Mouse (Mus musculus): ENCODE measurements around the gene Nfyc. TPM values are rescaled to one million over a fixed set of nuclear protein-coding genes. Genes with fewer than 3 reads are reported as not detected.
A peak's percentile ranks its signal among the peaks of the same experiment; 100 is the strongest.

The Nfyc gene
- polyA plus RNA-seq, 1 experiment from 2014 or later = 135 TPM

DNA sequence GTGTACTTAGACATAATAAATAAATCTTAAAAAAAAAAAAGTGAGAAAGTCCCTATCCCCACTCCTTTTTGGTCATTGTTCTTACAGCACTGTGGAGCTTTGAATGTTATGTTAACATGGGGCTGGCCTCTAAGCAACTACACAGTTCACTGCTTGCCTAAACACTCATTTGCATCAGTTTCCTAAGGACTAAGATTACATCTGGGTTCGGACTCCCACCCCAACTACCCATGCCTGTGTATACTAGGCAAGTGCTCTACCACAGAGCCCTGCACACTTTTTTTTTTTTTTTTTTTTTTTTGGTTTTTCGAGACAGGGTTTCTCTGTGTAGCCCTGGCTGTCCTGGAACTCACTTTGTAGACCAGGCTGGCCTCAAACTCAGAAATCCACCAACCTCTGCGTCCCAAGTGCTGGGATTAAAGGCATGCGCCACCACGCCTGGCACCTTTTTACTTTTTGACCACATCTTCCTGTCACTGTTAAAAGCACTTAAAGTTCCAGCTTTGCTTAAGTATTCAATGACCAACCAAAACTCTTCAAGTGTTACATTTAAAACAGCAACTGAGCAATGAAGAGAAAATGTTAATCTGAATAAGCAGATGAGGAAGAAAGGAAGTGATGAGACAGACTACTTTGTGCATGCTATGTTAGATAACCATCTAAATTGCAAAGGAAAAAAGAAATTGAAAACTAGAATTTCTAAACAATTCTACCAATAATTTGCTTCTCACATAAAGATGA lies 33.2 kb downstream of the Nfyc start:
- Histone ChIP-seq H3K27ac (no peak overlapping the region), H3K4me3 (no peak overlapping the region), H3K4me1 (replicated peaks) (peaks cover 7% of the 10 kb centered on the region; the same call in 1 of the 2 replicates), H3K36me3 (peaks cover 13% of the 10 kb centered on the region), H3K9me3 (no peaks in the 10 kb centered on the region), H3K27me3 (ENCODE audit: insufficient read depth, poor library complexity, severe bottlenecking) (no peaks in the 10 kb centered on the region)
- no peak for DNase-seq (ENCODE audit: low spot score)
- WGBS = 92% methylated on average over 5 of the region's 5 CpGs

DNA sequence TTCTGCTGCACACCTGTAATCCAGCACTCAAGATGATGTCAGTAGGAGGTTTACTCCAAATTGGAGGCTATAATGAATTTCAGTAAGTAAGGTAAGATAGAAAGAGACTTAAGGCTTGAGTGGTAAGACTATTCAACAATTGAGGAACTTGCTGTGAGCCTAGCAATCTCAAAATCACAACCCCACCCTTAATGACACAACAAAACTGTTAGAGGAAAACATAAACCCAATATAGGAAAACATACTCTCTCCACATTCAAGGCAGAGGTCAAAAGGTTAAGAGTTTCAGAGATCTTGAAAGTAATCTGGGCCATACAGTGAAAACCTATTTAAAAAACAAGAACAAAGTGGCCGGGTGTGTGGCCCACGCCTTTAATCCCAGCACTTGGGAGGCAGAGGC lies 34.7 kb downstream of the Nfyc start:
- H3K27me3 ChIP-seq (ENCODE audit: insufficient read depth, poor library complexity, severe bottlenecking) = no peaks in the 10 kb centered on the region
- peaks cover 7% of the 10 kb centered on the region; the same call in 1 of the 2 replicates for H3K4me1 ChIP-seq (replicated peaks)
- no peak overlapping the region for H3K4me3 ChIP-seq
- DNase-seq (ENCODE audit: low spot score) = no peak
- WGBS = 92% methylated on average over 2 of the region's 2 CpGs
- H3K9me3 ChIP-seq = no peaks in the 10 kb centered on the region
- peaks cover 13% of the 10 kb centered on the region for H3K36me3 ChIP-seq
- H3K27ac ChIP-seq = no peak overlapping the region

- WGBS = 94% methylated on average over 1 of the region's 1 CpGs
Observed at GRCm38 (mm10) chr4:120795646-120796045, 35.7 kb downstream of the Nfyc start.

DNA sequence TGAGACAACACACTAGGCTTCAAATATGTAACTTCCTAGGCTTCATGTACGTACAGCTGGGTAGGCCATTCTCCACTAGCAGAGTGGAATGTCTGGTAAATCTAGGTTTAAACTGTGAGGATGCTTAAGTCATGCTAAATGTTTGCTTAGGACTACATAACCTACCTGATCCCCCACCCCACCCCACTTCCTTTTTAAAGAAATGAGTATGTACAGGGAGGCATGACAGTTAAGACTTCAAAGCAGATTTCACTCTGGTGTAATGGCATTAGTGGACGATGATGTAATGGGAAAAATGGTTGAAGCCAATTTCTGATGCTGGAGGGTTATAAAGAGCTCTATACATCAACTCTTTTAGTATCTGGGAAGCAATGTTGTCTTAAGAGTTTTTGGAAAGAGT lies 38.5 kb downstream of the Nfyc start:
- H3K4me1 ChIP-seq (replicated peaks) = peaks cover 3% of the 10 kb centered on the region; the same call in 1 of the 2 replicates
- no peaks in the 10 kb centered on the region for H3K9me3 ChIP-seq
- no peak overlapping the region for H3K27ac ChIP-seq
- H3K4me3 ChIP-seq = no peak overlapping the region
- 91% methylated on average over 2 of the region's 2 CpGs for WGBS
- H3K36me3 ChIP-seq = peaks cover 32% of the 10 kb centered on the region
- no peak for DNase-seq (ENCODE audit: low spot score)
- H3K27me3 ChIP-seq (ENCODE audit: insufficient read depth, poor library complexity, severe bottlenecking) = no peaks in the 10 kb centered on the region

More at GRCm38 (mm10) chr4:120795646-120796045, 35.7 kb downstream of the Nfyc start:
- Histone ChIP-seq H3K27ac (no peak overlapping the region), H3K36me3 (peaks cover 11% of the 10 kb centered on the region), H3K27me3 (ENCODE audit: insufficient read depth, poor library complexity, severe bottlenecking) (no peaks in the 10 kb centered on the region), H3K4me1 (replicated peaks) (peaks cover 7% of the 10 kb centered on the region; the same call in 1 of the 2 replicates), H3K4me3 (no peak overlapping the region), H3K9me3 (no peaks in the 10 kb centered on the region)
- DNase-seq (ENCODE audit: low spot score) = no peak

- WGBS = 93% methylated on average over 4 of the region's 4 CpGs
- Histone ChIP-seq H3K36me3 (peaks cover 61% of the 10 kb centered on the region), H3K27ac (no peak overlapping the region), H3K27me3 (ENCODE audit: insufficient read depth, poor library complexity, severe bottlenecking) (no peaks in the 10 kb centered on the region), H3K9me3 (no peaks in the 10 kb centered on the region), H3K4me1 (replicated peaks) (peaks cover under 1% of the 10 kb centered on the region; the same call in 1 of the 2 replicates), H3K4me3 (no peak overlapping the region)
- DNase-seq (ENCODE audit: low spot score) = no peak
Observed at GRCm38 (mm10) chr4:120790027-120790426, 41.3 kb downstream of the Nfyc start.

- peaks cover 18% of the 10 kb centered on the region for H3K27me3 ChIP-seq (ENCODE audit: insufficient read depth, poor library complexity, severe bottlenecking)
- H3K36me3 ChIP-seq = peaks cover 43% of the 10 kb centered on the region
- H3K9me3 ChIP-seq = no peaks in the 10 kb centered on the region
- no peak for DNase-seq (ENCODE audit: low spot score)
- 51% methylated on average over 5 of the region's 5 CpGs for WGBS
- no peak overlapping the region for H3K4me3 ChIP-seq
- H3K27ac ChIP-seq = no peak overlapping the region
- no peaks in the 10 kb centered on the region for H3K4me1 ChIP-seq (replicated peaks)
Observed at GRCm38 (mm10) chr4:120755801-120756200, 75.6 kb downstream of the Nfyc start.

- Histone ChIP-seq H3K4me1 (replicated peaks) (no peaks in the 10 kb centered on the region), H3K27ac (no peak overlapping the region), H3K27me3 (ENCODE audit: insufficient read depth, poor library complexity, severe bottlenecking) (peaks cover 23% of the 10 kb centered on the region), H3K36me3 (peaks cover 38% of the 10 kb centered on the region), H3K9me3 (no peaks in the 10 kb centered on the region), H3K4me3 (no peak overlapping the region)
- 2% methylated on average over 1 of the region's 1 CpGs for WGBS
- peak; percentile 72 for DNase-seq (ENCODE audit: low spot score)
Observed at GRCm38 (mm10) chr4:120755299-120755698, 76.1 kb downstream of the Nfyc start.

GRCm38 (mm10) chr4:120749601-120750000 lies 81.8 kb downstream of the Nfyc start:
- H3K27ac ChIP-seq = no peak overlapping the region
- no peaks in the 10 kb centered on the region for H3K36me3 ChIP-seq
- DNase-seq (ENCODE audit: low spot score) = no peak
- no peak overlapping the region for H3K4me3 ChIP-seq
- 56% methylated on average over 2 of the region's 2 CpGs for WGBS
- peaks cover 80% of the 10 kb centered on the region for H3K27me3 ChIP-seq (ENCODE audit: insufficient read depth, poor library complexity, severe bottlenecking)
- H3K9me3 ChIP-seq = no peaks in the 10 kb centered on the region
- H3K4me1 ChIP-seq (replicated peaks) = peaks cover 40% of the 10 kb centered on the region

GRCm38 (mm10) chr4:120747941-120748866 lies 83.2 kb downstream of the Nfyc start, which contains the start of gene Kcnq4:
Gene Kcnq4 (minus strand): TSS chr4:120748612.
- H3K36me3 ChIP-seq = no peaks in the 10 kb centered on the region
- peak; percentile 31 for DNase-seq (ENCODE audit: low spot score)
- peaks cover 41% of the 10 kb centered on the region for H3K4me1 ChIP-seq (replicated peaks)
- H3K27me3 ChIP-seq (ENCODE audit: insufficient read depth, poor library complexity, severe bottlenecking) = peaks cover 86% of the 10 kb centered on the region
- H3K27ac ChIP-seq = peak within 1 kb of the TSS; percentile 86
- 1% methylated on average over 42 of the region's 42 CpGs for WGBS
- no peaks in the 10 kb centered on the region for H3K9me3 ChIP-seq
- H3K4me3 ChIP-seq = peak within 1 kb of the TSS; percentile 70

DNA sequence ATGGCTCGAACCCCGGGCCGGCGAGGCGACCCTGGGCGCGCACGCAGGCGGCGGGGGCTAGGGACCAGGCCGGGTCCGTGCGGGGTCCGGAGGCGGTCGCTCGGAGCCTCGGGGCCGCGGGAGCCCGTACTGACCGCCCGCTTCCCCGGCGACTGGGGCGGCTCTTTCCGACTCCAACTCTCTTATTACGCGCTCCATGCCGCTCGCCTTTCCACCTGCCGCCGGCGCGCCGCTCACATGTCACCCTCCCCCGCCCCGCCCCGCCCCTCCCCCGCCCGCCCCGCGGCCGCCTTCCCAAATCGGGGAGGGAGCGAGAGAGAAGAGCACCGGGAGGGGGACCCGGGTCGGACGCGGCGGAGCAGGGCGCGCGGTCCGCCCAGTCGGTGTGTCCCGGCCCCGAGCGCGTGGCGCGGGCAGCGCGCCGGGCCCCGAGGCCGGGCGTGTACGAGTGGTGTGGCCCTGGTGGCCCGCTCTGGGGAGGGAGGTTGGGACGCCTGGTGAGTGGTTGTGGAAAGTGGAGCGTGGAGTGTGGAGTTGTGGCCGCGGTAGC lies 84.1 kb downstream of the Nfyc start:
- Histone ChIP-seq H3K27me3 (ENCODE audit: insufficient read depth, poor library complexity, severe bottlenecking) (peaks cover 91% of the 10 kb centered on the region), H3K36me3 (no peaks in the 10 kb centered on the region), H3K4me1 (replicated peaks) (peaks cover 45% of the 10 kb centered on the region), H3K9me3 (no peaks in the 10 kb centered on the region), H3K27ac (peak overlapping the region; percentile 86), H3K4me3 (peak overlapping the region; percentile 70)
- WGBS = 1% methylated on average over 75 of the region's 75 CpGs
- peak; percentile 47 for DNase-seq (ENCODE audit: low spot score)

GRCm38 (mm10) chr4:120746552-120747150 lies 84.7 kb downstream of the Nfyc start:
- peak; percentile 45 for DNase-seq (ENCODE audit: low spot score)
- WGBS = 1% methylated on average over 53 of the region's 53 CpGs
- peaks cover 91% of the 10 kb centered on the region for H3K27me3 ChIP-seq (ENCODE audit: insufficient read depth, poor library complexity, severe bottlenecking)
- peaks cover 48% of the 10 kb centered on the region for H3K4me1 ChIP-seq (replicated peaks)
- H3K36me3 ChIP-seq = no peaks in the 10 kb centered on the region
- H3K27ac ChIP-seq = peak overlapping the region; percentile 86
- H3K4me3 ChIP-seq = peak overlapping the region; percentile 70
- H3K9me3 ChIP-seq = no peaks in the 10 kb centered on the region

All from hindbrain, embryonic 10.5 days (tissue).